Mouse (Mus musculus): ENCODE data around the gene Tdp2.

DNA sequence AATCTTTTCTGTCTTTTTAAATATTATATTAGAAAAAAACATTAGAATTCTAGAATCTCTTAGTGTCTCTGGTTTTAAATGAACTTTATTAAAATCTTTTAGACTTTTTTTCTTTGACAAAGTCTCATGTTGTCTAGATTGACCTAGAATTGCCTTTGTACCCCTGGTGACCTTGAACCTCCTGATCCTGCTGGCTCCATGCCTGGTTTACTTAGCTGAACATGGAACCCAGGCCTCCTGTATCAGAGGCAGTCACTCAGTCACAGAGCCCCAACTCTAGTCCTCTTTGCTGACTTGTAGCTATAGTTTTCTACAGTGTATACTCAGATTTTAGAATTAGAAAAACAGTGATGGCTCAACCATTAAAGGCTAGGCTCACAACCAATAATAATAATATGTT is 25.4 kb upstream of the Tdp2 start:
- no peak for TF ChIP-seq POLR2A (IDR thresholded peaks at IDR 0.05; ENCODE audit: insufficient read length, low read depth)
- no peak for TF ChIP-seq MAX (IDR thresholded peaks at IDR 0.05; ENCODE audit: low read depth)
- TF ChIP-seq TCF3 (IDR thresholded peaks at IDR 0.05; ENCODE audit: insufficient read length, low read depth): no peak
- TF ChIP-seq E2F4 (IDR thresholded peaks at IDR 0.05; ENCODE audit: insufficient read depth): no peak
- no peak for TF ChIP-seq MYOD1 (IDR thresholded peaks at IDR 0.05; ENCODE audit: control insufficient read depth in 1 of 3, insufficient read length in 2 of 3, low read depth in 2 of 3)
- no peak for TF ChIP-seq USF1 (IDR thresholded peaks at IDR 0.05; ENCODE audit: low read depth)
- TF ChIP-seq REST (IDR thresholded peaks at IDR 0.05; ENCODE audit: insufficient read depth, insufficient read length): no peak
- TF ChIP-seq SRF (IDR thresholded peaks at IDR 0.05; ENCODE audit: control insufficient read depth, insufficient read length, low read depth): no peak
- no peak for TF ChIP-seq POLR2AphosphoS2 (IDR thresholded peaks at IDR 0.05; ENCODE audit: insufficient read length, low read depth)
- TF ChIP-seq TCF12 (IDR thresholded peaks at IDR 0.05; ENCODE audit: insufficient read depth, poor library complexity, severe bottlenecking): no peak

Measured in myocyte (in vitro differentiated cells).